Mouse (Mus musculus): ENCODE results near the gene Acadvl.
A peak's percentile ranks its signal among the peaks of the same experiment; 100 is the strongest.

Gene Acadvl

DNA sequence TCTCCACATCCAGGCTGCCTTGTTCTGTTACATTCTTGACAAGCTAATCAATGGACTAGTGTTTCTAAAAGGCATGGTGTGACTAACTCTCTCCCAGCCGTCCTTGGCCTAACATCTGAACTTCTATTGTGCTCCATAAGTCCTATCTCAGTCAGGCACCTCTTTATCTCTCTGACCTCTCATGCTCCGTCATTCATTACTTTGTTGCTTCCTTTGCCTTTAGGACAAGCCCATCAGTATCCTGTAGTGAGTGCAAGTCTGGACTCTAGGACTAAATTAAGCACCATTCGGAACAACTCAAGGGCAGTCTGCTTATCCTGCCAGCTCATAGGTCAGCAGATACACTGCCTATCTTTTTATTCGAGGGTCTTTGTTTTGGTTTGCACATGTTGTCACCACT, 38.9 kb downstream of the Acadvl start:
- DNase-seq: no peak

DNA sequence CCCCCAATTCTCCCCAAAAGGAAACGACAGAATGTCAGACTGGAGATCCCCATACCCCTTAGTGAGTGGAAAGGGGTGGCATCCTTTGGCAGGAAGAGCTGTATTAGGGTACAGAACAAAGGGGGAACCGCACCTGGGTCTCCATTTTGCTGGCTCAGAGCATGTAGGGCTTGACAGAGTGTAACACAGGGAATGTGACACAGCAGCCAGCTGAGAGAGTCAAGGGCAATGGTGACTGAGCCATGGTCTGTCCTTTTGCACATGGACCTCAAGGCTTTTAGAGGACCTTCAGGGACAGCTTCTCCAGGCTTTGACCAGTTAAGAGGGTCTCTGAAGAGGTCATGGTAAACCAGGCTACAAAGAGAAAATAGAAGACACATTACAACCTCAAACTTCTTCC, 40.3 kb downstream of the Acadvl start:
- no peak for DNase-seq

DNA sequence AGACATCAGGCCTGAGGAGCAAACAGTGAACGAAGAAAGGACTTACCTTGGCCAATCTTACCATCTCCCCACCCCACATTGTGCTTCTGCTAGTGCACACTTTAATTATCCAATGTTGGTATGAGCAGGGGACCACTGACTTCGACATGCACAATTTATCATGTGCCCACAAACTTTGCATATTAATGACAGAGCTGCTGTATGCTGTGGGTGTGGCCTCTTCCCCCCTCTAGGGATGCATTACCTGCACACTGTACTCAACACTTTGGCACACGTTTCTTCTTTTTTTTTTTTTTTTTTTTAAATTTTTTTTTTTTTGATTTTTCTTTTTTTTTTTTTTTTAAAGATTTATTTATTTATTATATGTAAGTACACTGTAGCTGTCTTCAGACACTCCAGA, 44.4 kb downstream of the Acadvl start:
- no peak for DNase-seq

DNA sequence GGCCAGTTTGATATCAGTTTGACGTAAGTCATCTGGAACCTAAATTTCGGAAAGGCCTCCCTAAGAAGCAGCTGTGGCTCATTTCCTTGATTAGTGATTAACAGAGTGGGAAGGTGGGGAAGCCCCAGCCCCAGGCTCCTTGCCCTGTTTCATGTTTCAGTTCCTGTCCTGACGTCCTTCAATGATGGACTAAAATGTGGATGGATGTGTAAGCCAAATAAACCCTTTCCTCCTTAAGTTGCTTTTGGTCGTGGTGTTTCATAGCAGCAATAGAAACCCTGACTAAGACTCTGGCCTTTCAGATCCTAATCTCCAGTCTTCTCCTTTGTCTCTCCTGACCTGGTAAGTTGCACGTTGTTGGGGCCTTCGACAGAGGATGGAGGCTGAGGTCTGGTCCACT, 45.0 kb downstream of the Acadvl start:
- DNase-seq: no peak

DNA sequence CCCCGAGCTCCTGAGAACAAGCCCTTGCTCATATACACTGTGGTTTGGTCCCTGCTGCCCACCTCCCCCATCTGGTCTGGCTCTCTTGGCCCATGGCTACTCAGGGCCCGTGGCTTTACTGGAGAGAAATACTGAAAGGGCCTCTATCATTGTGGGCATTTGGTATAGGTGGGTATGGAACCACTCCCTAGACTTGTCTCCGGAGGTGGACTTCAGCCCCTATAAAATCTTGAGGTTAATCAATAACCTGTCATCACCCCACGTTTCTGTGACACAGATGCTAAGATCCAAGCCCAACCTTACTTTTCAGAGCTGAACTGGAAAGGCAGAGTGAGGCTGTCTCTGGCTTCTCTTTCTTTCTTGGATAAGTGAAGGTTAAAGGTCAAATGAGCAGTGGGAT, 46.4 kb downstream of the Acadvl start:
- DNase-seq: no peak

DNA sequence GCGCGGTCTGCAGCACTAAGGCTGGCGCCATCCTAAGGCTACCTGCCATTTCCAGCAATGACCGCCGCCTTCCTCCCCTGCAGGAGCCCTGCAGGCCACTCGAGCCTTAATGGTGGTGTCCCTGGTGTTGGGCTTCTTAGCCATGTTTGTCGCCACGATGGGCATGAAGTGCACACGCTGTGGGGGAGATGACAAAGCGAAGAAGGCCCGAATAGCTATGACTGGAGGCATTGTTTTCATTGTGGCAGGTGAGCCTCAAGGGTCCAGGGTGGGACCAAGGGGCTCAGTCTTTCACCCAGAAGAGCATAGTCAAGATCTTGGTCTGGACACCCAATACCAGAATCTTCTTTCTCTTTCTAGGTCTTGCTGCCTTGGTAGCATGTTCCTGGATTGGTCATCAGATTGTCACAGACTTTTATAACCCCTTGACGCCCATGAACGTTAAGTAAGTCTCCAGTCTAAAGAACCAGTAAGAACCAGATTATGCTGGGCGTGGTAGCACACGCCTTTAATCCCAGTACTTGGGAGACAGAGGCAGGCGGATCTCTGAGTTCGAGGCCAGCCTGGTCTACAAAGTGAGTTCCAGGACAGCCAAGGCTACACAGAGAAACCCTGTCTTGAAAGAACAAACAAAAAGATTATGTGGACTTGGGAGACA, 48.2 kb downstream of the Acadvl start:
- no peak for DNase-seq

DNA sequence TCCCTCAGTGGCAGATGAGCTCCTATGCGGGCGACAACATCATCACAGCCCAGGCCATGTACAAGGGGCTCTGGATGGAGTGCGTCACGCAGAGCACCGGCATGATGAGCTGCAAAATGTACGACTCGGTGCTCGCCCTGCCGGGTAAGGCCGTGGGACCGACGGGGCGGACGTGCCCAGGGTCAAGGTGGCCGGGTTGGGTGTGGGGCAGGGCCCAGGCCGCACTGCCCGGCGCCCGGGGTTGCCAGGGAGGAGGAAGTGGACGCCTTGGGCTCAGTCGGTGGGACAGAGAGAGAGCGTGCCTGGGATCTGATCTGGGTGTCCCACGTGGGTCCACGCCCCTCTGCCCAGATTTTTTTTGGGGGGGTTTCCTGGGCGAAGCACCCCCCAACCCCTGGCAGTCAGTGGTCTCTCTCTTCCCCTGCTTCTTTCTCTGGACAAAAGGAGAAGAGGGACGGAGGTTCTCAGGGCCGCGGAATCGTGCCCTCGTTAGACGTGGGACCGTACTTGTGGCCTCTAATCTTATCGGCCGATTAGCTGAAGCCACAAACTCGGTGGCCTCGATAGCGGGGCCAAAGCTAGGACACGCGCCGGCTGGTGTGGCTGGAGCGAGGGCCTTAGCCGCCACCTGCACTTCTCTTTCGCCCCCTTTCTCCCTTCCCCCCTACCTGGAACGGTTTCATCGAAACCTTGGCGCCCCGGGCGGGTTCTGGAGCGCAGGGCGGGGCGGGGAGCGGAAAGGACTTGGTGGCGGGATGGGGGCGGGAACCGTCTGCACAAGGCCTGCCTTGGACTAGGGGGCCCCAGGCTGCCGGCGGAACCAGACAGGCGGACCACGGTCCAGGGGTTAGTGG, 49.0 kb downstream of the Acadvl start:
- peak; percentile 31 to 50 for DNase-seq

DNA sequence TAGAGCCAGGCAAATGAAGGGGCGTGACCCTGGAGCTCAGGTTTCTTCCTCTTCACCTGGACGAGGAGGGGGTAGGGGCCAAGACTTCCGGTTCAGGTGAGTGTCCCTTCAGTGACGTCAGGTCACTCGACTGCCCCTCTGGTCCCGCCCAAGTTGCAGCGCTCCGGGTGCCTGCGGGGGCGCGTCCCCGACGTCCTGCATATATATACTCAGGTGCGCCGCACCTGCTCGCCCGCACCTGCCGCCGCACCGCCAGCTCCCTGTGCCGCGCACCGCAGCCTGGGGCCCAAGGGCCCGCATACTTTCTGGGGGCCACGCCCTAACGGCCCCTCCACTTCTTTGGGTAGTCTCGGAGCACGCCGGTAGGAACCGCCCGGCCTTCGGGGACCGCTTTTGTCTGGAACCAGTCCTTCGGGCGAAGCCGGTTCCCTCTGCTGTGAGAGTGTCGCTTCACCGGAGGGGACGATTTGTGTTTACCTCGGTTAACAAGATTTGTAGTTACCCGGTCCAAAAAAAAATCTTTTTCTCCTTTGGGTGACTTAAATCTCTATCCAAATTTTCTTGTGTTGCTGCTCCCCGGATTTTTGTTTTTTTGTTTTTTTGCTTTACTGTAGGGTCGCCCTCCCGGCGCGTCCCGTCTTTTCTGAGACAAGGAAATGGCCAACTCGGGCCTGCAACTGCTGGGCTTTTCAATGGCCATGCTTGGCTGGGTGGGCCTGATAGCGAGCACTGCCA, 49.8 kb downstream of the Acadvl start:
- peak; percentile 63 to 80 for DNase-seq

DNA sequence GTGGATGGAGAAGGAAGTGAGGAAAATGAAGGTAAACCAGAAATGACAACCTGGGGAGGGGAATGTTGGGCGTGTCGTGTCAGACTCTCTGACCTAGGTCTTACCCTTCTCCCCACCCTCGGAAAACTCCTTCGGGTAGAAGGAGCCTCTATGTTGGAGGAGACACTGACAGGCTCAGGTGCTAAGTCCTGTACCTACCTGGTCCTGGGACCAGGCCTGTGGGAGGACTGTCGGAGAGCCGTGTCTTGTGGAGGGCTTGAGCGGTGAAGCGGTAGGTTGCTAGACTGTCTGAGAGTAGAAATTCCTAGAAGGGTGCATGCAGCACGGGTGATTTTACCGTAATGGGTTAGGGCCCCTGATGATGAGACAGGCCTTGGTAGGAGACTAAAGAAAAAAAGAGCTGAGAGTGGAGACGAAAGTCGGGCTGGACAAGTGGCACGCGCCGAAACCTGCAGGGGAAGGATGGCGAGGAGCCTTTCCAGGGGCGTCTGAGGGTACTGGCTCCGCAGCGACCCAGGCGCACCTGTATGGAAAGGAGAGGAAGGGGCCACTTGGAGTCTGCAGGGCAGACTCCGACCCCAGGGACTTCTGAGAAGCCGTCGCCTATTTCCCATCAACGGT, 50.5 kb downstream of the Acadvl start, which contains the start of gene Cldn7:
TSS of gene Cldn7 (plus strand) at position 130 of the 621 bp plus-strand sequence.
- no peak for DNase-seq

DNA sequence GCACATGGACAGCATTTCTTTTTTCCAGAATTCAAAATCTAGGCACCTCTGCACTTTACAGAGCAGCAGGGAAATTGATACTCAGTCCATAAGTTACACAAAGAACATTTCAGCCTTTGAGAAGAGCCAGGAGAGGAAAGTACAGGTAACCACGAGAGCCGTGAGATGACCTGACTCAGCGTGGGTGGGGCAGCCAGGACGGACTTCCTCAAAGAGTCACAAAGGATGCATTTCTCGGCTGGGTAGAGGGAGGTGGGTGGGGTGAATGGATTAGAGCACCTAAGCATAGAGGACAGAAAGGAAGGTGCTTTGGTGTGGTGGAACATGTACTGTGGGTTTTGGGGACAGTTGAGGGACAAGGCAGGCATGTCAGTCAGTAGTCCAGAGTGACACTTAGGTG, 53.4 kb downstream of the Acadvl start:
- DNase-seq: no peak

DNA sequence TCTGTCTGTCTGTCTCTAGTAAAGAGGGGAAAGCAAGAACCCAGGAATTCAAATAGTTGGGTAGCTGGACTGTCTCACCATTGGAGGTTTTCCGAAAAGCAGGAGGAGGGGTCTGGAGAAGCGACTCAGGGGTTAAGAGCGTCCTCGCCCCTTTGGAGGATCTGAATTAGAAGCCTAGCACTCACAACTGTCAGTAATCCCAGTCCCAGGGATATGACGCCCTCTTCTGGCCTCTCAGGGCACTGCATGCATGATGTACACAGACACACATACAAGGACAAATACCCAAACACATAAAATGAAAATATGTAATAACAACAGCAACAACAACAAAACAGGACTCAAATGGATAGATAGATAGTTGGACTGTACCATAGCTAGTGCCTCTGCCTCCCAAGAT, 54.6 kb downstream of the Acadvl start:
- DNase-seq: no peak
